In the genomic region with DNA sequence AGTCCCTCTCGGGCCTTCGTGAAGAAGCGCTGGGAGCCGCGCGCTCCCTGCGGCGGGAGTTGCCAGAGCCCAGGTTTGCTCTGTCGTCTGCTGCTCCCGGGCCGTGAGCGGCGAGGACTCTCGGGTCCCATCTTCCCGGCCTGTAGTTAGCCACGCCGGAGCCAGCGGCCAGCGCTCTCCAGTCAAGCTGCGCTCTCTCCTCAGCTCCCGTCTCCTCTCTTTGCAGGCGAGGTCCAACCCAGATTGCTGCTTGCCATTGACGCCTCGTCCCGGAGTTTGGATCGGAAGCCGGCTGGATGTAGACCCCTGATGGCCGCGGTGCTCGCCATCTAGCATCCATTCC, we compare ENCODE assay signal across 8 mouse cellular contexts. TPM values are rescaled to one million over a fixed set of nuclear protein-coding genes. Genes with fewer than 3 reads are reported as not detected.
DNase-seq lines count a peak whose midpoint lies in the region; ATAC-seq and TF ChIP-seq lines count a peak whose summit lies in the region.

No protein-coding gene starts in this region.

- no peaks in the 10 kb centered on the region for H3K9me3 ChIP-seq in heart, embryonic 11.5 days (replicated peaks; ENCODE audit: control insufficient read depth, low read length)
- no peaks in the 10 kb centered on the region for H3K9me3 ChIP-seq in CH12.LX (replicated peaks; ENCODE audit: low read length)
- no peaks in the 10 kb centered on the region for H3K9me3 ChIP-seq in forebrain, embryonic 13.5 days (replicated peaks)
- no peaks in the 10 kb centered on the region for H3K9me3 ChIP-seq in liver, embryonic 15.5 days (replicated peaks)

- no peak; the same call in 1 of the 2 replicates for ATAC-seq in heart, embryonic 11.5 days (replicated peaks; ENCODE audit: insufficient number of reproducible peaks, low FRiP score, low TSS enrichment)
- ATAC-seq in forebrain, embryonic 13.5 days = no peak; the same call in 1 of the 2 replicates
- ATAC-seq in liver, embryonic 15.5 days (ENCODE audit: insufficient read depth) = no peak; the same call in 1 of the 2 replicates

- peak overlapping the region; percentile 63 for H3K4me2 ChIP-seq in heart, embryonic 11.5 days
- H3K4me2 ChIP-seq in CH12.LX (ENCODE audit: insufficient read depth, low read depth, poor library complexity, severe bottlenecking) = peak overlapping the region; percentile 47
- H3K4me2 ChIP-seq in forebrain, embryonic 13.5 days = peak overlapping the region; percentile 84
- H3K4me2 ChIP-seq in liver, embryonic 15.5 days = peak overlapping the region; percentile 80

- peak overlapping the region; percentile 88 for H3K27ac ChIP-seq in heart, embryonic 11.5 days (ENCODE audit: low read depth, low read length)
- 0 out of 2 replicates have a peak overlapping the region, but pooled peaks have one; percentile 7 for H3K27ac ChIP-seq in CH12.LX (ENCODE audit: insufficient read depth, low read depth)
- H3K27ac ChIP-seq in forebrain, embryonic 13.5 days = peak overlapping the region; percentile 91
- peak overlapping the region; percentile 91 for H3K27ac ChIP-seq in liver, embryonic 15.5 days (replicated peaks)

- dilution Hi-C loops in CH12.LX (cut with MboI; ENCODE audit: extremely low pct_ligation_motif_present, extremely low pct_unique_long_range_greater_than_20kb, low sequenced_read_pairs) = no loop called here

- no peak for TF ChIP-seq EP300 in CH12.LX (IDR thresholded peaks at IDR 0.05; ENCODE audit: low read length)

- peak overlapping the region; percentile 95 for H3K4me3 ChIP-seq in heart, embryonic 11.5 days (ENCODE audit: low read depth, low read length)
- peak overlapping the region; percentile 67 to 96 (median 84) for H3K4me3 ChIP-seq in CH12.LX (replicated peaks in 1 of 3; ENCODE audit: low read depth in 2 of 3, low read length in 2 of 3, poor library complexity in 1 of 3)
- peak overlapping the region; percentile 87 for H3K4me3 ChIP-seq in forebrain, embryonic 13.5 days
- peak overlapping the region; percentile 95 for H3K4me3 ChIP-seq in liver, embryonic 15.5 days (replicated peaks)

- TF ChIP-seq RAD21 in CH12.LX (IDR thresholded peaks at IDR 0.05; ENCODE audit: low read depth, low read length) = no peak

- WGBS in heart, embryonic 11.5 days (ENCODE audit: insufficient replicate concordance) = under 1% methylated on average over 30 of the region's 30 CpGs
- WGBS in forebrain, embryonic 13.5 days = 0% methylated on average over 30 of the region's 30 CpGs
- under 1% methylated on average over 30 of the region's 30 CpGs for WGBS in liver, embryonic 15.5 days (ENCODE audit: insufficient replicate concordance)

- H3K9ac ChIP-seq in heart, embryonic 11.5 days (ENCODE audit: low read depth, low read length) = peak overlapping the region; percentile 90
- H3K9ac ChIP-seq in CH12.LX (ENCODE audit: insufficient read depth, low read depth) = peak overlapping the region; percentile 96
- peak overlapping the region; percentile 89 for H3K9ac ChIP-seq in forebrain, embryonic 13.5 days
- H3K9ac ChIP-seq in liver, embryonic 15.5 days = peak overlapping the region; percentile 92

- no peaks in the 10 kb centered on the region for H3K27me3 ChIP-seq in heart, embryonic 11.5 days (ENCODE audit: control insufficient read depth, insufficient read depth, low read length)
- H3K27me3 ChIP-seq in CH12.LX (replicated peaks) = no peaks in the 10 kb centered on the region
- H3K27me3 ChIP-seq in forebrain, embryonic 13.5 days = no peaks in the 10 kb centered on the region
- H3K27me3 ChIP-seq in liver, embryonic 15.5 days = no peaks in the 10 kb centered on the region

- H3K36me3 ChIP-seq in heart, embryonic 11.5 days (ENCODE audit: control insufficient read depth, insufficient read depth, low read length) = peaks cover 9% of the 10 kb centered on the region
- H3K36me3 ChIP-seq in CH12.LX (replicated peaks in 1 of 2; ENCODE audit: control insufficient read depth in 1 of 2, insufficient read depth in 1 of 2, low read length in 1 of 2) = peaks cover 27 to 37% of the 10 kb centered on the region in 2 experiments
- peaks cover 27% of the 10 kb centered on the region for H3K36me3 ChIP-seq in forebrain, embryonic 13.5 days (ENCODE audit: poor library complexity, severe bottlenecking)
- H3K36me3 ChIP-seq in liver, embryonic 15.5 days (replicated peaks) = peaks cover 31% of the 10 kb centered on the region

- no peak for DNase-seq in heart, postnatal 4 days
- no peak for DNase-seq in CH12.LX (ENCODE audit: extremely low read depth)
- DNase-seq in retina, postnatal 1 day = no peak
- DNase-seq in c-Kit-positive CD71-positive TER-119-positive erythroid progenitor cells, embryonic 14.5 days (ENCODE audit: low spot score) = no peak
- no peak for DNase-seq in urinary bladder, postnatal 4 days (ENCODE audit: low spot score in 2 of 2)

- TF ChIP-seq POLR2A in CH12.LX (IDR thresholded peaks at IDR 0.05; ENCODE audit: low read depth, low read length) = no peak

- TF ChIP-seq CTCF in CH12.LX (conservative IDR thresholded peaks at IDR 0.05 in 1 of 2, IDR thresholded peaks at IDR 0.05 in 1 of 2; ENCODE audit: low read depth in 2 of 2, low read length in 2 of 2) = no peak

- in situ Hi-C loops in CH12.LX (cut with MboI; ENCODE audit: low pct_ligation_motif_present, low pct_unique_long_range_greater_than_20kb, low sequenced_read_pairs) = no loop called here

- H3K79me2 ChIP-seq in CH12.LX (replicated peaks; ENCODE audit: control insufficient read depth, extremely low read depth, insufficient read depth, poor library complexity, severe bottlenecking) = peaks cover 20% of the 10 kb centered on the region

- H3K4me1 ChIP-seq in heart, embryonic 11.5 days (ENCODE audit: control insufficient read depth, insufficient read depth, low read length) = no peaks in the 10 kb centered on the region; the same call in 1 of the 2 replicates
- H3K4me1 ChIP-seq in CH12.LX (ENCODE audit: control insufficient read depth in 1 of 2, insufficient read depth in 2 of 2) = peaks cover 0 to 22% of the 10 kb centered on the region in 2 experiments; a peak in 2 of 4 replicates
- peaks cover 22% of the 10 kb centered on the region for H3K4me1 ChIP-seq in forebrain, embryonic 13.5 days
- peaks cover 16% of the 10 kb centered on the region for H3K4me1 ChIP-seq in liver, embryonic 15.5 days (replicated peaks)

TF ChIP-seq in CH12.LX, 34 proteins besides CTCF, POLR2A, EP300 and RAD21:
- no peak for TF ChIP-seq ZC3H11A (IDR thresholded peaks at IDR 0.05; ENCODE audit: low read depth, low read length)
- peak; percentile 6; the same call in 1 of the 2 replicates for TF ChIP-seq MXI1 (IDR thresholded peaks at IDR 0.05; ENCODE audit: low read depth, low read length)

RNA-seq across cellular contexts. Expression of a gene that starts 0.3 kb away (rescaled TPM):
- polyA plus RNA-seq in heart, embryonic 11.5 days (2014; fragmentation: Nextera tagmentation; extraction: Ambion mirVana) = 35.3 and 35.8 TPM in 2 replicates
- 10 to 100 TPM; 37.2 to 40.5 TPM for total RNA-seq in heart, postnatal 4 days (2021)
- total RNA-seq in CH12.LX (2012; rRNA removed) (47.9 and 58.7 TPM in 2 replicates), CH12.LX (2014; rRNA removed) (50.6 and 54.0 TPM in 2 replicates)
- polyA plus RNA-seq in CH12.LX (2012; ENCODE audit: insufficient read length, low read depth) = 61.5 and 62.6 TPM in 2 replicates
- 66.3 and 68.5 TPM in 2 replicates for polyA plus RNA-seq in forebrain, embryonic 13.5 days (2015; fragmentation: Nextera tagmentation; extraction: Ambion mirVana)
- 14.1 and 14.2 TPM in 2 replicates for polyA plus RNA-seq in liver, embryonic 15.5 days (2015; fragmentation: Nextera tagmentation; extraction: Ambion mirVana)

RNA-seq across cellular contexts. Expression of a gene that starts 34.4 kb away (rescaled TPM):
- 41.8 and 47.8 TPM in 2 replicates for polyA plus RNA-seq in heart, embryonic 11.5 days (2014; fragmentation: Nextera tagmentation; extraction: Ambion mirVana)
- 10 to 100 TPM; 44.3 to 48.3 TPM for total RNA-seq in heart, postnatal 4 days (2021)
- total RNA-seq in CH12.LX (2012; rRNA removed) = 0.13 TPM in 1 of 2 replicates, not detected in the other
- 0.22 and 0.24 TPM in 2 replicates for total RNA-seq in CH12.LX (2014; rRNA removed)
- 0.19 and 0.49 TPM in 2 replicates for polyA plus RNA-seq in CH12.LX (2012; ENCODE audit: insufficient read length, low read depth)
- polyA plus RNA-seq in forebrain, embryonic 13.5 days (2015; fragmentation: Nextera tagmentation; extraction: Ambion mirVana) = 27.0 and 30.0 TPM in 2 replicates
- 6.7 and 7.2 TPM in 2 replicates for polyA plus RNA-seq in liver, embryonic 15.5 days (2015; fragmentation: Nextera tagmentation; extraction: Ambion mirVana)

RNA-seq across cellular contexts. Expression of a gene that starts 49.7 kb away (rescaled TPM):
- polyA plus RNA-seq in heart, embryonic 11.5 days (2014; fragmentation: Nextera tagmentation; extraction: Ambion mirVana) = 0.27 TPM in 1 of 2 replicates, not detected in the other
- total RNA-seq in heart, postnatal 4 days (2021) = not detected
- total RNA-seq in CH12.LX (2012; rRNA removed) (not detected in 2 replicates), CH12.LX (2014; rRNA removed) (not detected in 2 replicates)
- not detected in 2 replicates for polyA plus RNA-seq in CH12.LX (2012; ENCODE audit: insufficient read length, low read depth)
- polyA plus RNA-seq in forebrain, embryonic 13.5 days (2015; fragmentation: Nextera tagmentation; extraction: Ambion mirVana) = 0.09 TPM in 1 of 2 replicates, not detected in the other
- not detected in 2 replicates for polyA plus RNA-seq in liver, embryonic 15.5 days (2015; fragmentation: Nextera tagmentation; extraction: Ambion mirVana)

Comparison
In these comparisons a context has a peak if more than half of its experiments do, and no peak if none do; other contexts are left out.
1. H3K27ac ChIP-seq: peak in every context shown above with its lines; median percentile 91 in forebrain, embryonic 13.5 days; 91 in liver, embryonic 15.5 days; 88 in heart, embryonic 11.5 days; 7 in CH12.LX.